Mouse (Mus musculus) embryonic fibroblast, embryonic 13.5 days (primary cell): ENCODE results near the gene Tmtc2.

Experiments used
- CTCF ChIP-seq: IDR thresholded peaks from 2 replicates; pipeline ENCODE4 v1.5.1; 2011; ENCODE audit warnings: mild to moderate bottlenecking, control low read depth, low read length, moderate library complexity, borderline replicate concordance; ENCODE audit not compliant: insufficient read depth
- POLR2A ChIP-seq: IDR thresholded peaks from 2 replicates; pipeline ENCODE4 v1.6.1; 2011; ENCODE audit warnings: low read depth, mild to moderate bottlenecking, control low read depth, low read length, moderate library complexity

DNA sequence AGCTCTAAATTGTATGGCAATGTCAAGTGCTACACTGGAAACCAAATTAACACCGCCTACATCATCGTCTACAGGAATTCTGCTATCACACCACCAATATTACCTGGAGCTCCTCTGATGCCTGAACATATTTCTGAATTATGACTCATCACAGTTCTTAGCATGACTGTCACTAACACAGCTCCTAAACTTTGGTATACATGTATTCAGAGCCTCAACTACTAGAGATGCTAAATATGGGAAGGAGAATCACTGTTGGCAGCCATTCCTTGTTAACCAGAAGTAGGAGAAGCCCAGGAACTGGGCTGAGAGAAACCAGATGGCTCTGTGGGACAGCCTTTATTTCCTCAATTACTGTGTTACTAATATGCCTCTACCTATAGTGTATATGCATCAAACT is 382.2 kb downstream of the Tmtc2 start:
- TF ChIP-seq CTCF (no peak), POLR2A (no peak)
